Mouse (Mus musculus) spleen, postnatal 4 days (tissue): Measurements from ENCODE around the gene Slit3.

Experiments
- DNase-seq, 2 experiments: peaks; one replicate each; pipeline ENCODE4 v3.0.0; 2022; ENCODE audit warnings: low spot score in 2 of 2

The Slit3 gene

DNA sequence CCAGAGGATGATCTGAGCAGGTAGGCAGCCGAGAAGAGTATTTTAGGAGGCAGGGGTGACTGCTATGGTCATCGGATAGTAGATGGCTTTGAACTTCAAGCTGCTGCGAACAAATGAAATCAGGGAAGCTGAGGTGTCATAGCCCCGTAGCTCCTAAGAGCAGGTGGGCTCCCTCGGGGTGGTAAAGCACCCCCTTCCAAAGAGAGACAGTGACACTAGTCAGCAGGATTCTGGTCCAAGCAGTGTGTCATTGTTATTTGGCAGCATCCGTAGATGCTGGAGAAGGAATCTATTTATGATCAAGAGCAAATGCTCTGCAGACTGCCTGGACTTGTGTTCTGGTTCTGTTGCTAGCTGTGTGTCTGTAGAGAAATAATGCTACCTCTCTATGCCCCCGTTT lies 154.3 kb downstream of the Slit3 start:
- DNase-seq, result no peak

DNA sequence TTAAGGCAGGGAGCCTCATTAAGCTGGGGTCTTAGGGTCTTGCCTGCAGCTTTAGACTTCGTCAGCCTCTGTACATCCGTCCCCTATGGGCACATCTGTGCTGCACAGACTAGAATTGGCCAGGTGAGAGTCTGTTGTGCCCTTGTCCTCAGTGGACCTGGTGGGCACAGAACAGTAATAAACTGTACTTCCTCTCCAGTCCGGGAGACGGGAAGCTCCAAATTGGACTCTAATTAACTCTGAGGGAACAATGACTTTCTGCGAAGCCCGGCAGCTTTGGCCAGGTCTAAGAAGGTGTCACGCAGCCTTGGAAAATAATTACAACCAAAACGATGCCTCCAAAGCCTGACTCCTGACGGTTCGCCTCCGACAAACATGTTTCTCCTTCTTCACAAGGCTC lies 155.0 kb downstream of the Slit3 start:
- DNase-seq, result no peak

DNA sequence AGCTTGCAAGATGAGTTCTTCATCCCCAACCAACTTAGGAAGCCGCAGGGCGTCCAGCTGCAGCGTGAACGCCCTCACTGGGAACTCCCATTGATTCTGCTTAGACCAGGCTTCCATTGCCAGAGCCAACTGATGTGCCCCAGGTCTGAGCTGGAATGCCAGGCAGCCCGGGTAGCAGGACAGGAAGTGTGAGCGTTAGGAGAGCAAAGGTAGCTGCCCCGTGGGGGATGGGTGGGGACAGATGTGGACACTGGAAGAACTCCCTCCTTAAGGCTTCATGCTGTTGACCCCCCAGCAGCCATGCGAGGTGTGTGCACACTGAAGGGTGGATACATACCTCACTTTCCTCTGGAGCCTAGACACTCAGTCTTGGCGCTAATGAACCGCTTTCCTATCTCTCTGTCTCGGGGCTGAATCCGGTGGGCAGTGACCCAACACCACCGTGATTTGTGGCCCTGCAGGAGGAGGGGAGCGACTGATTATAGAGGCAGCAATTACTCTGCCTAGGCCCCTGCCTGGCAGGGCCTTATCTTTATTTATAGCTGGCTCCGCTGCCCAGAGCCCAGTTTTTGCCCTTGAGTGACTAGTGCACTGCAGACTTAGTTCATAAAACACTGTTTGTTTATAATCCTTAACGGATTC lies 157.2 kb downstream of the Slit3 start:
- DNase-seq, result no peak

DNA sequence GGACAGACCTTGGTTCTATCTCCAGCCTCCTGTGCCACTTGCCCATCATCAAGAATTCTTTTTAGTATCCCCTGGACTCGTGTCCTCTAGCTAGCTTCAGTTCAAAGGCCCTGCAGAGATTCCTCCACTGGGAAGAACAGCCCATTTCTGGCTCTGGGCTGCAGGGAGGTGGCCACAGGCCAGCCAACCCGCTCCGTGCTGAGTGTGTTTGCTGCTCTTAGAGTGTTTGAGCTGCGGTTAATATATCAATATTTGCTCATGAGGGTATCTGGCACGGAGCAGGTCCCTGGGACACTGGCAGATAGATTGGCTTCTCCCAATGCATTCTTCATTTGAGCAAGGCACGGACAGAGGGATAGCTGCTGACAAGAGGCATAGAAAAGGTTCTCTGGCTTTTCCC lies 159.8 kb downstream of the Slit3 start:
- DNase-seq, result no peak

DNA sequence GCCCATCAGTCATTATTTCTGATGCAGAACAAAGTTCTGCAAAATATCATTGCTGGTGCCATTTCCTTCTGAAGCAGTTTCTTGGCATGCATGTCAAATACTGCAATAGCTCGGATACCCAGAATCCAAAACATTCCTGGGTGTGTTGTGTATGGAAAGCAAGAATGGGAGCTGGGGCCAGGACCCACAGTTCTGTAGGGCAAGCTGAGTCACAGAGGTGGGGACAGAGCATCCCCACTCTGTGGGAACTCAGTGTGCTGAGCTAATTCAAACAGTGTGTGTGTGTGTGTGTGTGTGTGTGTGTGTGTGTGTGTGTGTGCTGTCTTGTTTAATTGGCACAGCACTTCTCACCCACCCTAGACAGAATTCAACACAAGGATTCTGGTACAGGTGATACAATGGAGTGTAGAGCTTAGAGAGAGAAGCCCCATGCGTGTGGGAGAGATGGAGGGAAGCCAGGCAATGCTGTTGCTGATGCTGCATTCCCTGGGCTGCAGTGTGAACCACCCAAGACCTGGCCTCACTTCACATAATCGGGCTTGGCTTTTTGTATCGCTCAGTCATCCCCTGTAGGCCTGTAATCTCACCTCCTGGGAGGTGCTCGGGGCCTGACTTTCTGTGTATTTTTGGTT lies 161.1 kb downstream of the Slit3 start:
- no peak for DNase-seq

DNA sequence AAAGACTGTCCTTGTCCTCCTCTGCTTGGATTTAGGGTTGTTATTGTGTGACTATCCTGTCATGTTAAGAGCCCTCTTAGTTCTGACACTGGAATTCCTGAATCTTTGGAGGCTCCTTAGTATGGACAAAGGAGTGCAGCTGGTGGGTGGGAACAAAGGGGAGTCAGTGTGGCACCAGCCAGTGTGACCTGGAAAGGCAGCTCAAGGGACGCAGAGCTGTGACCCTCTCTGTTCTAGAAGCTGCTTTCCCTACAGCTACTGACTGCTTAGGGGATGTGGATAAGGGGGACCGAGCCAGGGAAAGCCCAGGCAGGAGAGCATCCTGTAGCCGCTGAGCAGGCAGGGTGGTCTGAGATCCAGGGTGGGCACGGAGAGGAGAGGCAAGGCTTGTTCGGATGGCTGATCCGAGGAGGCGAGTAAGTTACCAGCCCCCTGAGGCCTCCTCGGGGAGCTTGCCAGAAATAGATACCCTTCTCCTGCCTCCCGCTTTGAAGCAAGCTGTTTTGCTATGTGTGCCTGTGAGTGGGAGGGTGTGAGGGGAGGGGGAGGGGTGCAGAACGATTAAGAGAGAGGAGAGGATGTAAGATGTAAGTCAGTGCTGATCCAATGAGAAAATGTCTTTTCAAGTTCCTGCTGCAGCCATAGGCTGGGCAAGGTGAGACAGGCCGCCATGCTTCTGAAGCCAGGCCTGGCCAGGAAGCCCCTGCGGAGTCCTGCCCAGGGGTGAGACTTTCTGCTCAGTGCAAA lies 162.0 kb downstream of the Slit3 start:
- no peak for DNase-seq

DNA sequence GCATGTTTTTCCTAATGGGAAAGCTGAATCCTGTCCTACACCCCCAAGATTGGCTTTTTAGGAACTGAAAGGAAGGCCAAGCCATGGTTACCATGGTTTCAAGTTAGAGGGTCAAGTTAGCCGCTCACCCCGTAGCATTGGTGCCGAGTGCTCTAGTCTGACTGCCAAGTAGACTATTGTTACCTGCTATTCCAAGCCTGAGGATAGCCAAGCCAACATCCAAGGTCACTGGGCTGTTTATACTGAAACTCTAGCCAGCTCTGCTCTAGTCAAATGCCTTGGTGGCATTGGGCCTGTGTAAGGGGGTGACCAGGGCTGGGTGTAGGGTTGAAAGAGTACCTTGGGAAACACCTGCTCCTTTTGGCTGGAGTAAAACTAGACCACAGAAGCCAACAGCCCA lies 162.7 kb downstream of the Slit3 start:
- no peak for DNase-seq

DNA sequence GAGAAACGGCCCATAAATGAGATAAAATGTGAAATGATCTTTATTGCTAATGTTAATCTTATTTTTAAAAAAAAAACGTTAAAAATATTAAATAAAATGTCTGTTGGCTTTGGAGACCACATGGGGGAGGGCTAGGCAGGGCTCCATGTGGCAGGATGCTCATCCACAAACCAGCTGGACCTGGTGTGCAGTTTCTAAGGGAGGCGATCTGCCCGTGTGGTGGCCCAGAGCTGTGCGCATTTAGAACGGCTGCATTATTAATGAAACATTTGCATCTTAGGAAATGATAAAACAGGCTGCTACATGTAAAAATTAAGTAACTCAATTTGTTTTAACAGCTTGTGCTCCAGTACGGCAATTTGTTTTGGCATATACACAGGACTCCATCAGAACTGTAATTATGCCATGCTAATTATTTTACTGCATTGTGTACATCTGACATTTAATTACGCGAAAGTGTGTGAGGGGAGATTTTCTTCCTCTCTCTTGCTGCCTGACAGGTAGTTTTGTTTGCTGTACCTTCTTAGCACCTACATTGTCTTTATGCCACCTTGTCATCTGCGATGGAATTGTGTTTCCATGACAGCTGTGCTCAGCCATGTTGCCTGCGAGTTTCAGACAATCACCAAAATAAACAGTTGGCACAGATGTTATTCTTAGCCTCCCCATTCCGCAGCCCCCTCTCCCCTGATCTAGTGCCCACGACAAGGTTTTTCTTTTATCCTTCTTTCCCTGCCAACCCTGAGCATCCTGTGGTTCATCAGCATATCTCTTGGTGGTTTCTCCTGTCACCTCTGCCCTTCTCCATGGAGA lies 165.8 kb downstream of the Slit3 start:
- DNase-seq, result no peak

DNA sequence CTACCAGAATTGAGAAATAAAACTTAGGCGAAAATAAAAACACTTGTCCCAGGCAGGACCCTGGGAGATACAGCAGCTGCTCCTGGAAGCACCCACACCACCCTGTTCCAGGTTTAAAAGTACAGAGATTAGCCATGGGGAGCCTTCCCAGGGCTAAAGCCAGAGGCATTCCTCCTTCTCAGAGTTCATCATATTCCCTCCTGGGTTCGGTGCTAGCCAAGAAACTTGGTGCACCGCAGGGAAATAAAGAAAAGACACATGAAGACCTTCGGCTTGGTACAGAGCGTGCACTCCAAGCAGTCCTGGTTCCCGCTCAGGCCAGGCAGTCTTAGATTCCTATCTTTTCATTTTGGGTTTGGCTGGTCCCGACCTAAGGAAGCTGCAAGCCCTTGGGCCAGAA lies 167.0 kb downstream of the Slit3 start:
- DNase-seq, result no peak

DNA sequence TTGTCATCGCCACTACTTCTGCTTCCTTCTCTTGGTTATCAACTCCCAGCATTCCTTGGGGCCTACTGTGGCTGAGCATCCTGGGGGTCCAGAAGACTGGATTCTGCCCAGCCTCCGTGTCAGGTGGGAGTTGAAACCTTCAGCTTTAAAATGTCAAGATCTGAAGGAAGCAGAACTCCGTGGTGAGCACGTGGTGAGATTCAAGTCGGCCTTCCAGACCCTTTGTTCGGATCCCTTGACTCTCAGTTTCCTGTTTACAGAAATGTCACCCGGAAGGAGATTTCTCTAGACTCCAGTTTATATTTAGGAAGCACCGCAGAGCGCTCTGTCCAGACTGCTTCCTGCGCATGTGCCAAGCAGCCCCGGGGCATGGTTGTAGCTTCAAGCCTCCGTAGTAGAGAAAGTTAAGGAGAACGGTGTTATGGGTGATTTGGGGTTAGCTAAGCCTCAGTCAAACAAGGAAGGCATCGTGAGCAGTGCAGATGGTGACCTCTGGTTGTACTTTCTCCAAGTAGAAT lies 167.8 kb downstream of the Slit3 start:
- no peak for DNase-seq

DNA sequence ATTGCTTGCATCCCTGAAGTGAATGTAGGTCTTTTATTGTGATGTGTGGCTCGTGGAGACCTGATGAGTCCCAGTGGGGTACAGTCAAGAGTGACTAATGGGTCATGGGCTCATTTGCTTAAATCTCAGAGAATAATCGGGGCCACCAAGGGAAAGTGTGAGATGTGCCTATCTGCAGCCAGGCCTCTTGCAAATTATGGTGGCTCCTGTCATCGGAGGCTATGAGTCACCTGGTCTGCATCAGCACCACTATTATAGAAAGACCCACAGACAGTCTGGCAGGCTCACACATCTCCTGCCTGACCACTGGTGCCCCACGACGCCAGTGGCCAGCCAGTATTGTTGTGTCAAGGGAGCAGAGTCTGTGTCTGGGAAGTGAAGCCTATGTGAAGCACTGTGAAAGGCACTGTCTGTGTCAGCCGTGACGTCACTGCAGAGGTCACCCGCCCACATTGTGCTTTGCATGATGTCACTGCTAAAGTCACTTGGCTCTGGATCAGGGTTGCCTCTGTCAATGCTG lies 171.3 kb downstream of the Slit3 start:
- DNase-seq, result no peak

DNA sequence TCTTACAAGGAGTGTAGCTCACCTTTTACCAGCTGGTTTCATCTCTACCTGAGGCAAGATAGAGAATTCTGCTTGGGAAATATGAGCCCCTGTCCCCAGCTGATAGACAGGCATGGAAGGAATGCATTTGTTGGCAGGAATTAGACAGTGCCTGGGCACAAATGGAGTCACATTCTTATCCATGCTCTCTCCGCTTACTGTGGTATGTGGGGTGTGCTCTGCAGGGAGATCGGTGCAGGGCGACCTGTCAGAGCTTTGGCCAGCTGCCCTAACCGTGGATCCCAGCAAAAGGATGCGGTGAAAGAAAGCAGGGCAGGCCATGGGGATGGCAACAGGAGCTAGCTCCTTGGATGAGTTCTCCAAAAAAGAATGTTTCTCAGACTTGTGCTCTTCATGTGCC lies 172.2 kb downstream of the Slit3 start:
- DNase-seq, result no peak

DNA sequence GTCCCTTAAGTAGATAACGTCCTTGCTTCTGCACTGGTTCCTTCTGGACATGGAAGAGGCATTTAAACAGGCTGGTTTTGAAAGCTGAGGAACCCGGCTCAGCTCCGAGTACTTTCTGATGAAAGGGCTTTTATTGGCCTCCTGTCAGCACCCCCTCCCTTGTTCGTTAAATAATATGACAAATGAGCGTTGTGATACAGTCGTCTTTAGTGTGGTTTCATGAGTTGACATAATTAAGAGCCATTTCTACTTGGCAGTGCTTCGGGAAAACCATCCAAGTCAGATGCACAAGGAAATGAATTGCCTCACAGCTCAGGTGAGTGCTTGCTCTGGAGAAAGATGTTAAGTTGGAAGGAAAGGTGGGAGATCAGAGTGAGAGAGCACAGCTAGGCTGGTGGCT lies 173.6 kb downstream of the Slit3 start:
- DNase-seq, result no peak

DNA sequence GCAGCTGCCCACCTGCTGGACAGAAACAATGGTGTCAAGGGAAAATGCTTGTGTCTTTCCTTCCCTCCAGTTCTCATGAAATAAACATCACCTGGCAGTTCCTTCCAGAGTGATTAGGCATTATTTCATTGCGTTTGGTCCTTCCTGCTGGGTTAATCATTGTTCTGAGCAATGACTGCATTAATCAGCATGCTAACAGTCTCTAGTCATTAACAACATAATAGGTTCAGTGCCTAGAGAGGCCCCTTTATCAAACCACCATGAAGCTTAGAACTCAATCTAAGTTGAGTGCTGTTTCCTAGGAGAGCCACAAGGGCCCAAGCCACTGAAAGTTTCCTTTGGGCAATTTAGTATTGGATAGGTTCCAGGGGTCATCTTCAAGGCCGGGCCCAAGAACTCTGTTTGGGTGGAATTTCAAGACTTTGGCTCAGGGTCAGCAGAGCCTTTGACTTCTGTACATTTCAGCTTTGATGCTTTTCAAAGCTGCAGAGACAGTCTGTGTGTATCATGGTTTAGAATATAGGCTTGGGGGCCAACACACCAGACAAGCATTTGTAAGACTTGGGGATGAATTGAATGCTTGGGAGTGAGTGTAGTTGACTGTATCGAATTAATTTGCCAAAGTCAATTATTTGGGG lies 174.3 kb downstream of the Slit3 start:
- DNase-seq, result no peak

DNA sequence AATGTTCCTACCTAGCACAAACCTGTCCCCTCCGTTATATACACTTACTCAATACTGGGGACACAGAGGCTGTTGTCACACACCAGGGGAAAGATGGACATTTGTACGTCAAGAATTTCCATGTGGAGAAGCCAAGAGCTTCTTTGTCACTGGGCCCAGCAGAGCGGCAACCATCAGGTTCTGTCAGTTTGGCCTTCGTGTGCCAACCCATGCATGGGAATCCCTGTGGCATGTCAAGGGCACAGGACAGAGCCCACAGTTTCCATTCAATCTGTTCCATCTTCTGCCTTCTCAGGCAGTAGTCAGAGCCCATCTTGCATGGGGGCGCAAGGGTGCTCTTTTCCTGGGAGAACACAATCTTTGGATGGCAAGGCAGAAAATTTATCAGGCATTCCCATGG lies 175.8 kb downstream of the Slit3 start:
- DNase-seq, result no peak

DNA sequence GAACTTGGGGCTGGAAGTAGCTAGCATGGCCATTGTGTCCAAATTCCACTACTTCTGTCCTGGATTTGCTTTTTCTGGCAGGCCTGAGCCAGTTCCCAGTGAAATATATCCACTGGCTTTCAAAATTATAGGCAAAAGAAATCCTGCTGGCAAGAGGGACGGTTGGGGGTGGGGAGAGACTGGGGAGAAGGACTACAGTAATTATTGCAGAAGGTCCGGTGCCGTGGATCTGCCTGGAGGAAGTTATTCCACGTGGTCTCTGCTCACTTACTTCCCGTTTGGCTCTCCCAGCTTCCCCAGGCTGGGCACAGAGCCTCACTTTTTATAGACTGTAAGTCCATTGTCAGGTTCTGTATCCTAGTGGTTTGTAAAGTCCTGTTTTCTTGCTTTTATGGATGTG lies 176.3 kb downstream of the Slit3 start:
- DNase-seq, result no peak

DNA sequence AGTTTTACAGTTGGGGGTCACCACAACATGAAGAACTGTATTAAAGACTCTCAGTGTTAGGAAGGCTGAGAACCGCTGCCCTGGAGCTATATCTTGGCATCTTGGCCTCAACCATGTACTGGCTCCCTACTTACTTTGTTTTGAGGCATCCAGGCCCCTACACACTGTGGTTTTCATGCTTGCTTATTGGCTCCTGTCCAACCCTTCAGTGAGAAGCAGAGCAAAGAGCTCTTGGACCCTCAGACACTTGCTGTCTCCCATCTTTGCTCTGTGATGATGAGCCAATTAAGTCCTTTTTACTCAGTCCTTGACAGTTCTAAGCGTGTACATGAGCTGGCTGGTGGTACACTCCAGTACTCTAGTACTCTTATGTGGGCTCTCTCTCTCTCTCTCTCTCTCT lies 177.5 kb downstream of the Slit3 start:
- DNase-seq, result no peak

DNA sequence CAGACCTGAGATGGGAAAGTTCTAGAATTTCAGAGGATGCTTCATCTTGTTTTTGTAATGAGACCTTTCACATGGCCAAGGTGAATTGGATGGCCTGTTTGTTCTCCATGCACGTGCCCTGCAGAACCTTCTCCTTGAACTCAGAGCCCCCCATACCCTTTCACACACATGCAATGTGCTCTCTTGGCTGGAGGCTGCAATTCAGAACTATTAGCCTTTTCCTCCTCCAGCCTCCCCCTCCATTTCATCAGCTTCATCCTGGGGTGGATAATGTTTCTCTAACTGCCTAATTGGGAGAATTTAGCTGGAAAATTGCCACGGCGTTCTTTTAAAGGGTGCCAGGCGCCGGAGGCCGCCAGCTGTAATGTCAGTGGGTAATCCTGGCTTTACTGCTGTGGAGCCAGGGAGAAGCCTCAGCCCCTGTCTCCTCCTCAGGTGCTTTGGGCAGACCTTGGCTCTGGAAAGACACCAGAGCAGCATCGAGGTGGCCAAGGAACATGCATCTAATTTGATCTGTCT lies 178.9 kb downstream of the Slit3 start:
- DNase-seq, result no peak

DNA sequence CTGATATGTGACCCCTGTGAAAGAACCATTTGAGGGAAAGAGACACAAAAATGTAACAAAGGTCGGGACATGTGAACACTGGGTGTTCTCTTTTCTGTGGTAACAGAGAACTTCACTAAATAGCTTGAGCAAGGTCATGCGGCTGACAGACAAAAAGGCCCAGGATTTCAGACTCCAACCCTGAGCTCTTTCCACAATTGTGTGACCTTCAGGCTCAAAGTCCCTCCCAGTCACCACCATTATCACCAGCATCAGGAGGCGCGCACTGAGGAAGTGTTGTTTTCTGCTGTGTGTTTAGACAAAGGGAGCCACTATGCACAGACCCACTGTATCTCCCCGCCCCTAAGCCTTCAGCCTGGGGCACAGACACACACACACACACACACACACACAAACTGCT lies 181.2 kb downstream of the Slit3 start:
- DNase-seq, result no peak

DNA sequence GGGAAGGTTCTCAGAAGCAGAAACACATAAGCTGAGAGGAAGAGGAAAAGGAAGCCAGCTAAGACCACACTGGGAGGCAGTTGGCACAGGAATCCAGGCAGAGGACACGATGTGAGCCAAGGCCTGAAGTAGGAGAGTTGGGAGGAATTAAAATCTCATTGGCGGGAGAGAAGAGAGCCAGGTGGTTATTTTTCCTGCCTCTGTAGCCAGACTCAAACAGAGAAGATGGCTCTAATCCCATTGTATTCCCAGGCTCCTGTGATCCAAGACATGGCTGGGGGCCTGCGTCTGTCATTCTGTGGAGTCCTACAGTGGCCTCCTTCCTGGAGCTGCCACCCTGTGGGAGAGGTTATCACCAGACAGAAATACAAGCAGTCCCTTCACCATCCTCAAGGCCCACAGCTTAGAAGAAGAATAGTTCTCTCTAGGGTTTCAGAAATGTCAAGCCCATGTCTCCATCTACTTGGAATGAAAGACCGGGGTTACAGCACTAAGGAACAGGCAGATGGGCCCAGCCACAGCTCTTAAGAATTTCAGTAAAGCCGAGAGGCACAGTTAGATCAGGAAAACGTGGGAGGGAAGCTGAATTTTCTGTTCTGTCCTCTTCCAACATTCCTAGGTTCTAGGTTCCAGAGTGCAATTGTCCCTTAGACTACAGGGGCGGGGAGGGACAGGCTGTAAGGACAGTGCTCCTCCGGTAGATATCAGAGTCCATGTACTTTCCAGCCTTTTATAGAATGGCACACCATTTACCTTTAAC lies 183.4 kb downstream of the Slit3 start:
- DNase-seq, result no peak

DNA sequence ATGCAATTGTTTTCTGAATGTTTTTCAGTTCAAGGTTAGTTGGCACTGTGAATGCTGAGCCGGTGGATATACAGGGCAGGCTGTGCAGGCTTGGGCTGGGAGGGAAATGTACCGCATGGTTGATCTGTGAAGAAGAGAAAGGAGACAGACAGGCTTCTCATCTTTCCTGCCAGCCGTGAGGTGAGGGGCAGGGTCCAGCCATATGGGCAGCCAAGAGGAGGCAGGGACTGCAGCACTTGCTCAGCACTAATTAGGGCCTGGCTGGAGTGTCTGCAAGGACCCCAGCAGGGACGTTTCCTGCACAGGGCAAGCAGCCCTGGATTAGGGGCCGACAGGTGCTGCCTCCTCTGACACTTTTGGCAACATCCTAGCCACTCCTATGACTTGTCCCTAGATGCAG lies 184.1 kb downstream of the Slit3 start:
- DNase-seq, result no peak
